Mouse (Mus musculus): ENCODE results near the gene P2ry1. TPM values are rescaled to one million over a fixed set of nuclear protein-coding genes. Genes with fewer than 3 reads are reported as not detected.

Gene P2ry1
- polyA plus RNA-seq, 1 experiment from 2014 or later = 5.9 TPM

- WGBS = 61% methylated on average over 4 of the region's 4 CpGs
- Histone ChIP-seq H3K9ac (ENCODE audit: low read depth, low read length) (no peak overlapping the region), H3K4me2 (ENCODE audit: low read depth, low read length) (no peak overlapping the region), H3K27me3 (replicated peaks; ENCODE audit: control insufficient read depth, insufficient read depth, low read length) (peaks cover 13% of the 10 kb centered on the region), H3K9me3 (ENCODE audit: control insufficient read depth, low read length) (no peaks in the 10 kb centered on the region), H3K4me3 (ENCODE audit: low read depth, low read length) (no peak overlapping the region), H3K36me3 (ENCODE audit: control insufficient read depth, insufficient read depth, low read length) (no peaks in the 10 kb centered on the region), H3K4me1 (ENCODE audit: control insufficient read depth, insufficient read depth, low read length) (no peaks in the 10 kb centered on the region), H3K27ac (replicated peaks; ENCODE audit: low read depth, low read length) (no peak overlapping the region)
- ATAC-seq (ENCODE audit: low read depth) (no peak), DNase-seq (ENCODE audit: low spot score) (no peak)
Observed at GRCm38 (mm10) chr3:61000747-61001146, 1.8 kb upstream of the P2ry1 start.

GRCm38 (mm10) chr3:61001852-61002586, 576 bp upstream of the P2ry1 start:
- Histone ChIP-seq H3K9ac (ENCODE audit: low read depth, low read length) (peak overlapping the region; percentile 70), H3K4me1 (ENCODE audit: control insufficient read depth, insufficient read depth, low read length) (no peaks in the 10 kb centered on the region), H3K4me2 (ENCODE audit: low read depth, low read length) (peak overlapping the region; percentile 94), H3K27ac (replicated peaks; ENCODE audit: low read depth, low read length) (no peak overlapping the region), H3K36me3 (ENCODE audit: control insufficient read depth, insufficient read depth, low read length) (0 out of 2 replicates have a peak, but pooled peaks cover under 1% of the 10 kb centered on the region), H3K4me3 (ENCODE audit: low read depth, low read length) (peak overlapping the region; percentile 80), H3K27me3 (replicated peaks; ENCODE audit: control insufficient read depth, insufficient read depth, low read length) (peaks cover 13% of the 10 kb centered on the region), H3K9me3 (ENCODE audit: control insufficient read depth, low read length) (no peaks in the 10 kb centered on the region)
- DNase-seq (ENCODE audit: low spot score) (peak; percentile 29), ATAC-seq (ENCODE audit: low read depth) (peak; percentile 54)
- 3% methylated on average over 20 of the region's 20 CpGs for WGBS

DNA sequence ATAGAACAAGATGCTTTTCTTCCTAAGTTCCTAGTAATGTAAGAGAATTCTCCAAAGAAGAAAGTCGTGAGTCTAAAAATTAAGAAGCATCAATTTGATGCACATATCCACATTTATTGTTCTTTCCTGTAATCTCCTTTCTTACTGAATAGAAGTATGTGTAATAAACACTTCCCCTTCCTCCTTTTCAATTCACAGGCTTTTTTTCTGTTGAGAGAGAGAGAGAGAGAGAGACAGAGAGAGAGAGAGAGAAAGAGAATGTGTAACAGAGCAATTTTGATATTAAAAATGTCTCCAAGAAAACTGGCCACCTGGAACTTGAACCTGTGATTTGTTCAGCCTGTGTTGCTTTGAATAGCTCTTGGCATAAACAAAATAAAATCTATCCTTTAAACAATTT, 2.0 kb downstream of the P2ry1 start:
- H3K4me3 ChIP-seq (ENCODE audit: low read depth, low read length) = 0 out of 2 replicates have a peak overlapping the region, but pooled peaks have one; percentile 80
- 0 out of 2 replicates have a peak, but pooled peaks cover 4% of the 10 kb centered on the region for H3K36me3 ChIP-seq (ENCODE audit: control insufficient read depth, insufficient read depth, low read length)
- 74% methylated on average over 1 of the region's 1 CpGs for WGBS
- no peak for DNase-seq (ENCODE audit: low spot score)
- no peaks in the 10 kb centered on the region for H3K4me1 ChIP-seq (ENCODE audit: control insufficient read depth, insufficient read depth, low read length)
- peaks cover 13% of the 10 kb centered on the region for H3K27me3 ChIP-seq (replicated peaks; ENCODE audit: control insufficient read depth, insufficient read depth, low read length)
- no peaks in the 10 kb centered on the region for H3K9me3 ChIP-seq (ENCODE audit: control insufficient read depth, low read length)
- no peak overlapping the region for H3K9ac ChIP-seq (ENCODE audit: low read depth, low read length)
- ATAC-seq (ENCODE audit: low read depth) = no peak
- no peak overlapping the region for H3K27ac ChIP-seq (replicated peaks; ENCODE audit: low read depth, low read length)
- H3K4me2 ChIP-seq (ENCODE audit: low read depth, low read length) = peak overlapping the region; percentile 94

- 30% methylated on average over 5 of the region's 5 CpGs for WGBS
- no peaks in the 10 kb centered on the region for H3K4me1 ChIP-seq (ENCODE audit: control insufficient read depth, insufficient read depth, low read length)
- DNase-seq (ENCODE audit: low spot score) = peak; percentile 16
- ATAC-seq (ENCODE audit: low read depth) = no peak
- H3K36me3 ChIP-seq (ENCODE audit: control insufficient read depth, insufficient read depth, low read length) = 0 out of 2 replicates have a peak, but pooled peaks cover 4% of the 10 kb centered on the region
- H3K4me3 ChIP-seq (ENCODE audit: low read depth, low read length) = no peak overlapping the region
- H3K4me2 ChIP-seq (ENCODE audit: low read depth, low read length) = no peak overlapping the region
- H3K27ac ChIP-seq (replicated peaks; ENCODE audit: low read depth, low read length) = no peak overlapping the region
- H3K9ac ChIP-seq (ENCODE audit: low read depth, low read length) = no peak overlapping the region
- H3K27me3 ChIP-seq (replicated peaks; ENCODE audit: control insufficient read depth, insufficient read depth, low read length) = no peaks in the 10 kb centered on the region
- no peaks in the 10 kb centered on the region for H3K9me3 ChIP-seq (ENCODE audit: control insufficient read depth, low read length)
Observed at GRCm38 (mm10) chr3:61011660-61012059, 9.1 kb downstream of the P2ry1 start.

GRCm38 (mm10) chr3:61012550-61012949, 10.0 kb downstream of the P2ry1 start:
- H3K9me3 ChIP-seq (ENCODE audit: control insufficient read depth, low read length) = no peaks in the 10 kb centered on the region
- H3K4me3 ChIP-seq (ENCODE audit: low read depth, low read length) = no peak overlapping the region
- no peak overlapping the region for H3K27ac ChIP-seq (replicated peaks; ENCODE audit: low read depth, low read length)
- H3K27me3 ChIP-seq (replicated peaks; ENCODE audit: control insufficient read depth, insufficient read depth, low read length) = no peaks in the 10 kb centered on the region
- H3K4me2 ChIP-seq (ENCODE audit: low read depth, low read length) = no peak overlapping the region
- no peaks in the 10 kb centered on the region for H3K36me3 ChIP-seq (ENCODE audit: control insufficient read depth, insufficient read depth, low read length)
- DNase-seq (ENCODE audit: low spot score) (no peak), ATAC-seq (ENCODE audit: low read depth) (no peak)
- no peak overlapping the region for H3K9ac ChIP-seq (ENCODE audit: low read depth, low read length)
- H3K4me1 ChIP-seq (ENCODE audit: control insufficient read depth, insufficient read depth, low read length) = no peaks in the 10 kb centered on the region

DNA sequence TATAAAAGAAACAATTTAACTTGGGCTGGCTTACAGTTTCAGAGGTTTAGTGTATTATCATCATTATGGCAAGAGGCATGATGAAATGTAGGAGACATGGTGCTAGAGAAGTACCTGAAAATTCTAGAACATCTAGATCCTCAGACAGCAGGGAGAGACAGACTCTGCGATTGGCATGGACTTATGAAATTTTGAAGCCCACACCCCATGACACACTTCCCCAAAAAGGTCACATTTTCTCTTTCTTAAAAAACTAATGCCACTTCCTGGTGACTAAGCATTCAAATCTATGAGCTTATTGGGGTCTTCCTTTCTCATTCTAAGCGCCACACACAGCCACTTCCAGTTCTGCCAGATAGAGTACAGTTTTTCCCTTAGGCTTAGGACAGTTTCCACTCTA, 14.1 kb downstream of the P2ry1 start:
- H3K4me3 ChIP-seq (ENCODE audit: low read depth, low read length) = no peak overlapping the region
- no peaks in the 10 kb centered on the region for H3K4me1 ChIP-seq (ENCODE audit: control insufficient read depth, insufficient read depth, low read length)
- H3K9me3 ChIP-seq (ENCODE audit: control insufficient read depth, low read length) = no peaks in the 10 kb centered on the region
- no peak overlapping the region for H3K27ac ChIP-seq (replicated peaks; ENCODE audit: low read depth, low read length)
- DNase-seq (ENCODE audit: low spot score) (no peak), ATAC-seq (ENCODE audit: low read depth) (no peak)
- H3K27me3 ChIP-seq (replicated peaks; ENCODE audit: control insufficient read depth, insufficient read depth, low read length) = no peaks in the 10 kb centered on the region
- H3K4me2 ChIP-seq (ENCODE audit: low read depth, low read length) = no peak overlapping the region
- H3K36me3 ChIP-seq (ENCODE audit: control insufficient read depth, insufficient read depth, low read length) = no peaks in the 10 kb centered on the region
- WGBS = 86% methylated on average over 2 of the region's 2 CpGs
- no peak overlapping the region for H3K9ac ChIP-seq (ENCODE audit: low read depth, low read length)

DNA sequence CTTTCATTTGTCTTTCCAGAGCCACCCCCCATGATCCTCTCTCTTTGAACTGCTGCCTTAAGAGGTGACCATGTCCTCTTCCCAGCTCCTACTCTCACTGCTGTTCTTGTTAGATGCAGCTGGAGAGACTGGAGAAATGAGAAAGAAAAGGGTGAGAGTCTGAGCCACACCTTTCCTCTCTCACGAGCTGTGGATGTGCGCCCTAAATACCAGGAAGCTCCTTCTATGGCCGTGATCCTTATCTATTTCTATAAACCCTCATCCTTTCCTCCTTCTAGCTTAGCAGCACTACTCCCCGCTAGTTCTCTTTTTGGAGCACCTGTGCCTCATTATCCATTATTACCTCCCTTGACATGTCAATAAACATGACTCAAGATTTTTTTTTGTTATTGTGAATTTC, 29.5 kb downstream of the P2ry1 start:
- Histone ChIP-seq H3K36me3 (ENCODE audit: control insufficient read depth, insufficient read depth, low read length) (no peaks in the 10 kb centered on the region), H3K4me3 (ENCODE audit: low read depth, low read length) (no peak overlapping the region), H3K4me2 (ENCODE audit: low read depth, low read length) (no peak overlapping the region), H3K9ac (ENCODE audit: low read depth, low read length) (no peak overlapping the region), H3K9me3 (ENCODE audit: control insufficient read depth, low read length) (no peaks in the 10 kb centered on the region), H3K27me3 (replicated peaks; ENCODE audit: control insufficient read depth, insufficient read depth, low read length) (no peaks in the 10 kb centered on the region), H3K27ac (replicated peaks; ENCODE audit: low read depth, low read length) (no peak overlapping the region), H3K4me1 (ENCODE audit: control insufficient read depth, insufficient read depth, low read length) (no peaks in the 10 kb centered on the region)
- DNase-seq (ENCODE audit: low spot score) = no peak
- ATAC-seq (ENCODE audit: low read depth) = no peak
- WGBS = 72% methylated on average over 4 of the region's 4 CpGs

DNA sequence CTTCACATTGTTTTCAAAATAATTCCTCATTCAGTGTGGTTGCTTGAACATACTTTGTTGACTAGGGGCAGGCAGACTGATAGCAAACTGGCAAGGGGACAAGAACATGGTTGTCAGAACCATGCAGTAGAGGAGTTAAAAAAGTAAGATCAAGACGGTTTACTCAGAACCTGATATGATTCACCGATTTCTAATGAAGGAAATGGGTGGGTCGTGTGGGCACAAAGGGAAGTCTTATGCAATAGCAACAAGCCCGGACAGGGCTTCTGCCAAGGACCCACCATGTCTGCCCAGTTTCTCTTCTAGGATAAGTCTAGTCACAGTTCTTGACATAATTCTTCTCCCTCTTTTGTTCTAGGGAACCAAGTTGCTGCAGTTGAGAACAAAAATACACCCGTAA, 33.0 kb downstream of the P2ry1 start:
- ATAC-seq (ENCODE audit: low read depth) = no peak
- H3K27ac ChIP-seq (replicated peaks; ENCODE audit: low read depth, low read length) = no peak overlapping the region
- no peaks in the 10 kb centered on the region for H3K4me1 ChIP-seq (ENCODE audit: control insufficient read depth, insufficient read depth, low read length)
- H3K9me3 ChIP-seq (ENCODE audit: control insufficient read depth, low read length) = no peaks in the 10 kb centered on the region
- H3K27me3 ChIP-seq (replicated peaks; ENCODE audit: control insufficient read depth, insufficient read depth, low read length) = no peaks in the 10 kb centered on the region
- 74% methylated on average over 5 of the region's 5 CpGs for WGBS
- no peak overlapping the region for H3K4me2 ChIP-seq (ENCODE audit: low read depth, low read length)
- H3K4me3 ChIP-seq (ENCODE audit: low read depth, low read length) = no peak overlapping the region
- DNase-seq (ENCODE audit: low spot score) = no peak
- H3K9ac ChIP-seq (ENCODE audit: low read depth, low read length) = no peak overlapping the region
- no peaks in the 10 kb centered on the region for H3K36me3 ChIP-seq (ENCODE audit: control insufficient read depth, insufficient read depth, low read length)

DNA sequence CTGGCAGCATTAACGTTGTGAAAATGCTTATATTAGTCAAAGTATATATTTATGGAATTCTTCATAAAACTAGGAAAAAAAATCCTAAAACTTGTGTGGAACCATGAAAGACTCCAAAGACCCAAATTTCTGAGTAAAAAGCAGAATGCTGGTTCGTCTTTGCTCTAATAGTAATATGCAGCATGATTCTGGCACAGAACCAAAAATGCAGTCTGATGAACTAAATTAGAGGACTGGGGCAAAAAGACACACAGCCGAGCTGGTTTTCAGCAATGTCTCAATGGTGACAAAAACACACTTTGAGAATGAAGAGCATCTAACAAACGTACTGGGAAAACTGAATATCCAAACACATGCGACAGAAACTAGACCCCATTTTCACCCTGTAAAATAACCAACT, 37.3 kb downstream of the P2ry1 start:
- no peak overlapping the region for H3K27ac ChIP-seq (replicated peaks; ENCODE audit: low read depth, low read length)
- H3K27me3 ChIP-seq (replicated peaks; ENCODE audit: control insufficient read depth, insufficient read depth, low read length) = no peaks in the 10 kb centered on the region
- H3K36me3 ChIP-seq (ENCODE audit: control insufficient read depth, insufficient read depth, low read length) = no peaks in the 10 kb centered on the region
- H3K9ac ChIP-seq (ENCODE audit: low read depth, low read length) = no peak overlapping the region
- peak; percentile 30 for DNase-seq (ENCODE audit: low spot score)
- H3K4me3 ChIP-seq (ENCODE audit: low read depth, low read length) = no peak overlapping the region
- H3K9me3 ChIP-seq (ENCODE audit: control insufficient read depth, low read length) = no peaks in the 10 kb centered on the region
- no peaks in the 10 kb centered on the region for H3K4me1 ChIP-seq (ENCODE audit: control insufficient read depth, insufficient read depth, low read length)
- 50% methylated on average over 5 of the region's 5 CpGs for WGBS
- no peak for ATAC-seq (ENCODE audit: low read depth)
- H3K4me2 ChIP-seq (ENCODE audit: low read depth, low read length) = no peak overlapping the region
